Comparison of ENCODE assay signal across 27 mouse cellular contexts in genomic region chr16:23458906-23459588, GRCm38 (mm10). TPM values are rescaled to one million over a fixed set of nuclear protein-coding genes. Genes with fewer than 3 reads are reported as not detected.
DNase-seq lines count a peak whose midpoint lies in the region; ATAC-seq and TF ChIP-seq lines count a peak whose summit lies in the region.
"Had no signal": no experiment of that assay in that cellular context is flagged by ENCODE, and none has a peak within 500 bp of the region (broad histone marks: within the 10 kb centered on the region; RNA-seq: fewer than 3 reads in every experiment).

No protein-coding gene starts in this region.

- H3K27me3 ChIP-seq in lung, postnatal 0 days (replicated peaks; ENCODE audit: insufficient read depth, low read length): no peaks in the 10 kb centered on the region
- H3K27me3 ChIP-seq in limb, embryonic 14.5 days (ENCODE audit: control insufficient read depth, insufficient read depth, low read length): no peaks in the 10 kb centered on the region
- H3K27me3 ChIP-seq: embryonic facial prominence, embryonic 12.5 days; heart, embryonic 15.5 days; hindbrain, embryonic 13.5 days had no signal

- H3K4me2 ChIP-seq in lung, postnatal 0 days (replicated peaks; ENCODE audit: low read depth, low read length): no peak overlapping the region
- H3K4me2 ChIP-seq in limb, embryonic 14.5 days (replicated peaks; ENCODE audit: low read depth, low read length, severe bottlenecking): no peak overlapping the region
- H3K4me2 ChIP-seq: embryonic facial prominence, embryonic 12.5 days; forebrain, embryonic 13.5 days; heart, embryonic 11.5 days; heart, embryonic 15.5 days; hindbrain, embryonic 13.5 days had no signal

- H3K9ac ChIP-seq in lung, postnatal 0 days (replicated peaks; ENCODE audit: low read depth): no peak overlapping the region
- no peak overlapping the region for H3K9ac ChIP-seq in limb, embryonic 14.5 days (ENCODE audit: low read depth, low read length, severe bottlenecking)
- H3K9ac ChIP-seq: embryonic facial prominence, embryonic 12.5 days; forebrain, embryonic 13.5 days; forebrain, postnatal 0 days; heart, embryonic 15.5 days; hindbrain, embryonic 13.5 days had no signal

- no peaks in the 10 kb centered on the region for H3K9me3 ChIP-seq in lung, postnatal 0 days (ENCODE audit: low read length)
- H3K9me3 ChIP-seq in limb, embryonic 14.5 days (ENCODE audit: control insufficient read depth, low read length): no peaks in the 10 kb centered on the region
- H3K9me3 ChIP-seq: embryonic facial prominence, embryonic 12.5 days; forebrain, embryonic 13.5 days; heart, embryonic 15.5 days; hindbrain, embryonic 13.5 days had no signal

- TF ChIP-seq CTCF in lung, postnatal 0 days (IDR thresholded peaks at IDR 0.05): no peak

- WGBS in lung, postnatal 0 days: 34% methylated on average over 7 of the region's 7 CpGs
- 26% methylated on average over 7 of the region's 7 CpGs for WGBS in limb, embryonic 14.5 days

- no peak; the same call in 1 of the 2 replicates for ATAC-seq in lung, postnatal 0 days
- ATAC-seq in limb, embryonic 14.5 days (ENCODE audit: low FRiP score, low read depth): no peak; the same call in 1 of the 2 replicates
- no peak for ATAC-seq in CD4-positive, CD25-positive, alpha-beta regulatory T cell, adult 4 months
- ATAC-seq: forebrain, embryonic 13.5 days; forebrain, postnatal 0 days; hindbrain, postnatal 0 days had no signal

- H3K4me3 ChIP-seq in lung, postnatal 0 days (ENCODE audit: low read depth, low read length): no peak overlapping the region
- no peak overlapping the region for H3K4me3 ChIP-seq in limb, embryonic 14.5 days (replicated peaks; ENCODE audit: low read length)
- H3K4me3 ChIP-seq: embryonic facial prominence, embryonic 12.5 days; forebrain, embryonic 13.5 days; gastrocnemius, adult 2 months; heart, adult 2 months; heart, embryonic 15.5 days; hindbrain, embryonic 13.5 days had no signal

- no peak for TF ChIP-seq POLR2A in limb, embryonic 14.5 days (IDR thresholded peaks at IDR 0.05; ENCODE audit: borderline replicate concordance, extremely low read depth, insufficient read depth, insufficient read length)

- DNase-seq in heart, adult 11 months: peak; percentile 69
- no peak for DNase-seq in heart, adult 18-20 months
- peak; percentile 27 for DNase-seq in lung, postnatal 0 days (ENCODE audit: low spot score)
- no peak for DNase-seq in lung, postnatal 25 days (ENCODE audit: low spot score)
- peak; percentile 10 for DNase-seq in brain, adult 2 months (ENCODE audit: low read depth, low spot score)
- peak; percentile 28 for DNase-seq in limb, embryonic 14.5 days (ENCODE audit: low spot score)
- no peak for DNase-seq in cerebellum, adult 11 months
- DNase-seq: adrenal gland, postnatal 10 days; B cell, adult 2 months; cerebellum, adult 2 months; cerebellum, postnatal 10 days; forebrain, postnatal 0 days; gastrocnemius, adult 2 months; gastrocnemius, postnatal 25 days; heart, adult 2 months; heart, postnatal 14 days had no signal

- H3K4me1 ChIP-seq in lung, postnatal 0 days (ENCODE audit: insufficient read depth, low read depth, low read length): peaks cover 4% of the 10 kb centered on the region
- peaks cover 13% of the 10 kb centered on the region; the same call in 1 of the 2 replicates for H3K4me1 ChIP-seq in limb, embryonic 14.5 days (ENCODE audit: control insufficient read depth, insufficient read depth, low read length)
- H3K4me1 ChIP-seq: embryonic facial prominence, embryonic 12.5 days; forebrain, embryonic 13.5 days; hindbrain, embryonic 13.5 days had no signal

- TF ChIP-seq EP300 in lung, postnatal 0 days (IDR thresholded peaks at IDR 0.05): no peak

- no peak overlapping the region for H3K27ac ChIP-seq in lung, postnatal 0 days (ENCODE audit: low read length)
- no peak overlapping the region for H3K27ac ChIP-seq in limb, embryonic 14.5 days (replicated peaks; ENCODE audit: low read depth, low read length)
- H3K27ac ChIP-seq: embryonic facial prominence, embryonic 12.5 days; forebrain, embryonic 13.5 days; gastrocnemius, adult 2 months; heart, adult 2 months; heart, embryonic 15.5 days; hindbrain, embryonic 13.5 days; hindbrain, postnatal 0 days had no signal

- H3K36me3 ChIP-seq in lung, postnatal 0 days (ENCODE audit: insufficient read depth, low read length): no peaks in the 10 kb centered on the region
- no peaks in the 10 kb centered on the region for H3K36me3 ChIP-seq in limb, embryonic 14.5 days (ENCODE audit: control insufficient read depth, insufficient read depth, low read length)
- H3K36me3 ChIP-seq: embryonic facial prominence, embryonic 12.5 days; heart, embryonic 15.5 days; hindbrain, embryonic 13.5 days had no signal

RNA-seq across cellular contexts. Expression of gene Rtp1, which starts 30.1 kb away (rescaled TPM):
- not detected for total RNA-seq in heart, adult 18-20 months (2021)
- polyA plus RNA-seq in lung, postnatal 0 days (2015; fragmentation: Nextera tagmentation; extraction: Ambion mirVana): not detected in 2 replicates
- polyA plus RNA-seq in limb, embryonic 14.5 days (2012; rRNA removed): 0.08 TPM in 1 of 2 replicates, not detected in the other
- not detected in 2 replicates for polyA plus RNA-seq in limb, embryonic 14.5 days (2014; fragmentation: Nextera tagmentation; extraction: Ambion mirVana)
- polyA plus RNA-seq in CD4-positive, CD25-positive, alpha-beta regulatory T cell, adult 4 months (2017; shearing (Covaris generic)): not detected
- total RNA-seq: adrenal gland, postnatal 10 days; adrenal gland, postnatal 4 days; gastrocnemius, adult 2 months; gastrocnemius, postnatal 25 days; heart, adult 2 months; heart, postnatal 14 days; hematopoietic stem cell, adult 5-6 weeks; MEL had no signal
- polyA plus RNA-seq: forebrain, embryonic 13.5 days; heart, adult 2 months; heart, embryonic 11.5 days; heart, embryonic 15.5 days; intestine, embryonic 14.5 days had no signal

Comparison
In these comparisons a context has a peak if more than half of its experiments do, and no peak if none do; other contexts are left out.
1. DNase-seq: peak in heart, adult 11 months (single experiment), lung, postnatal 0 days (single experiment), brain, adult 2 months (single experiment) and limb, embryonic 14.5 days (single experiment); none in heart, adult 18-20 months (0 of 2), lung, postnatal 25 days (single experiment) and cerebellum, adult 11 months (single experiment).